Mouse (Mus musculus) stomach, postnatal 0 days (tissue): ENCODE measurements around the gene Tm9sf3. TPM values are rescaled to one million over a fixed set of nuclear protein-coding genes. Genes with fewer than 3 reads are reported as not detected.
"Not testable (repeated sequence)": the region's sequence is repeated elsewhere in the genome, so short reads cannot be mapped to it uniquely, and the experiment has no call there.

Source experiments
- ATAC-seq: fragments of 200-750 bp; cut with Nextera tagmentation; 2 replicates; pipeline ENCODE4 v1.8.0; 2017; ENCODE audit not compliant: low FRiP score, low TSS enrichment
- DNase-seq: peaks from one replicate; pipeline ENCODE4 v3.0.0-alpha.2; 2016; ENCODE audit warnings: low spot score
- H3K27ac ChIP-seq: fragments of 300-500 bp; sonication (generic); replicated peaks from 2 replicates; pipeline ENCODE4 v1.5.1; 2014; ENCODE audit warnings: mild to moderate bottlenecking, control low read depth
- H3K27me3 ChIP-seq: fragments of 300-500 bp; sonication (generic); 2 replicates; pipeline ENCODE4 v1.6.1; 2014; ENCODE audit warnings: low read length; ENCODE audit not compliant: control insufficient read depth, insufficient read depth
- H3K36me3 ChIP-seq: fragments of 300-500 bp; sonication (generic); 2 replicates; pipeline ENCODE4 v1.6.1; 2014; ENCODE audit warnings: low read length, mixed read lengths; ENCODE audit not compliant: control insufficient read depth, insufficient read depth
- H3K4me1 ChIP-seq: fragments of 300-500 bp; sonication (generic); replicated peaks from 2 replicates; pipeline ENCODE4 v1.6.1; 2014; ENCODE audit warnings: antibody characterized with exemption; ENCODE audit not compliant: control insufficient read depth, insufficient read depth
- H3K4me2 ChIP-seq: fragments of 300-500 bp; sonication (generic); replicated peaks from 2 replicates; pipeline ENCODE4 v1.6.1; 2014; ENCODE audit warnings: low read depth, mild to moderate bottlenecking, control low read depth, moderate library complexity
- H3K4me3 ChIP-seq: fragments of 300-500 bp; sonication (generic); 2 replicates; pipeline ENCODE4 v1.5.1; 2014; ENCODE audit warnings: low read depth, low read length, control low read depth
- H3K9ac ChIP-seq: fragments of 300-500 bp; sonication (generic); 2 replicates; pipeline ENCODE4 v1.6.1; 2014; ENCODE audit warnings: mild to moderate bottlenecking, low read length, control low read depth, mixed read lengths
- H3K9me3 ChIP-seq: fragments of 300-500 bp; sonication (generic); 2 replicates; pipeline ENCODE4 v1.6.1; 2016; ENCODE audit warnings: low read length; ENCODE audit not compliant: control insufficient read depth
- CTCF ChIP-seq: IDR thresholded peaks from 2 replicates; pipeline ENCODE4 v1.5.1; 2016; ENCODE audit warnings: antibody characterized with exemption, low read depth, mild to moderate bottlenecking, moderate library complexity
- EP300 ChIP-seq: optimal IDR thresholded peaks from 2 replicates; pipeline ENCODE3; 2016; ENCODE audit warnings: antibody characterized with exemption
- WGBS: fragments of 180-500 bp; shearing (Covaris S2); extraction: QIAGEN DNeasy Blood & Tissue Kit; methylation state at CpG from one replicate; pipeline ENCODE4 v1.1.7; 2014; 5-methylcytosine and 5-hydroxymethylcytosine counted together
- polyA plus RNA-seq: library from polyadenylated mRNA; unstranded; fragments of >200 nt; fragmentation: Nextera tagmentation; extraction: Ambion mirVana; gene quantifications from 2 replicates; pipeline ENCODE4 v1.2.1, GENCODE M21; 2015

The Tm9sf3 gene
- polyA plus RNA-seq, result 138 and 143 TPM in 2 replicates

- no peaks in the 10 kb centered on the region for H3K4me1 ChIP-seq
- ATAC-seq, result peak; percentile 91
Measured at GRCm38 (mm10) chr19:41263630-41264295, at the start of gene Tm9sf3. Gene Tm9sf3, minus strand, starts transcription at chr19:41263997.

GRCm38 (mm10) chr19:41312587-41312986, 48.8 kb upstream of the Tm9sf3 start:
- not testable (repeated sequence) for H3K9me3 ChIP-seq, ATAC-seq, H3K9ac ChIP-seq, H3K27ac ChIP-seq, H3K4me2 ChIP-seq, DNase-seq, H3K27me3 ChIP-seq, H3K4me3 ChIP-seq, H3K36me3 ChIP-seq, H3K4me1 ChIP-seq
- 82% methylated on average over 8 of the region's 8 CpGs for WGBS

More at GRCm38 (mm10) chr19:41263630-41264295, at the start of gene Tm9sf3:
- Histone ChIP-seq H3K9ac (peak within 1 kb of the TSS; percentile 99), H3K4me3 (peak within 1 kb of the TSS; percentile 92), H3K36me3 (no peaks in the 10 kb centered on the region), H3K4me2 (peak within 1 kb of the TSS; percentile 68), H3K9me3 (no peaks in the 10 kb centered on the region), H3K27ac (peak within 1 kb of the TSS; percentile 100), H3K27me3 (no peaks in the 10 kb centered on the region)
- peak; percentile 93 for DNase-seq
- WGBS, result under 1% methylated on average over 65 of the region's 98 CpGs
- TF ChIP-seq EP300 (no peak), CTCF (no peak)

GRCm38 (mm10) chr19:41312027-41312426, 48.2 kb upstream of the Tm9sf3 start:
- DNase-seq (no peak), ATAC-seq (no peak)
- no peaks in the 10 kb centered on the region for H3K27me3 ChIP-seq
- WGBS, result 70% methylated on average over 4 of the region's 4 CpGs
- H3K4me1 ChIP-seq, result no peaks in the 10 kb centered on the region
- no peaks in the 10 kb centered on the region for H3K9me3 ChIP-seq
- H3K4me3 ChIP-seq, result no peak overlapping the region
- no peak overlapping the region for H3K9ac ChIP-seq
- H3K36me3 ChIP-seq, result no peaks in the 10 kb centered on the region
- H3K27ac ChIP-seq, result no peak overlapping the region
- TF ChIP-seq EP300, result no peak
- no peak for TF ChIP-seq CTCF
- no peak overlapping the region for H3K4me2 ChIP-seq

GRCm38 (mm10) chr19:41310971-41311703, 47.3 kb upstream of the Tm9sf3 start:
- Histone ChIP-seq H3K4me3 (peak overlapping the region; percentile 17; the same call in 1 of the 2 replicates), H3K36me3 (no peaks in the 10 kb centered on the region), H3K4me2 (peak overlapping the region; percentile 38), H3K9me3 (no peaks in the 10 kb centered on the region), H3K9ac (no peak overlapping the region), H3K4me1 (no peaks in the 10 kb centered on the region), H3K27ac (no peak overlapping the region), H3K27me3 (no peaks in the 10 kb centered on the region)
- WGBS, result 12% methylated on average over 20 of the region's 20 CpGs
- ATAC-seq (peak; percentile 91), DNase-seq (peak; percentile 67)
- TF ChIP-seq CTCF (no peak), EP300 (no peak)

GRCm38 (mm10) chr19:41303933-41304332, 40.1 kb upstream of the Tm9sf3 start:
- Histone ChIP-seq H3K36me3 (no peaks in the 10 kb centered on the region), H3K27ac (no peak overlapping the region), H3K9me3 (no peaks in the 10 kb centered on the region), H3K4me1 (no peaks in the 10 kb centered on the region), H3K4me2 (no peak overlapping the region), H3K4me3 (no peak overlapping the region), H3K9ac (no peak overlapping the region), H3K27me3 (no peaks in the 10 kb centered on the region)
- ATAC-seq (no peak), DNase-seq (no peak)
- 52% methylated on average over 3 of the region's 3 CpGs for WGBS
- TF ChIP-seq CTCF (no peak), EP300 (no peak)

GRCm38 (mm10) chr19:41303433-41303832, 39.6 kb upstream of the Tm9sf3 start:
- H3K9ac ChIP-seq, result no peak overlapping the region
- 58% methylated on average over 6 of the region's 6 CpGs for WGBS
- TF ChIP-seq CTCF, result no peak
- H3K27me3 ChIP-seq, result no peaks in the 10 kb centered on the region
- no peaks in the 10 kb centered on the region for H3K9me3 ChIP-seq
- no peak for DNase-seq
- H3K4me1 ChIP-seq, result no peaks in the 10 kb centered on the region
- H3K4me2 ChIP-seq, result no peak overlapping the region
- ATAC-seq, result no peak
- H3K27ac ChIP-seq, result no peak overlapping the region
- no peaks in the 10 kb centered on the region for H3K36me3 ChIP-seq
- H3K4me3 ChIP-seq, result no peak overlapping the region
